Mouse (Mus musculus) hindbrain, embryonic 16.5 days (tissue): ENCODE measurements around the gene Rprd2. TPM values are rescaled to one million over a fixed set of nuclear protein-coding genes. Genes with fewer than 3 reads are reported as not detected.

Experiments
- ATAC-seq: fragments of 200-750 bp; cut with Nextera tagmentation; 2 replicates; pipeline ENCODE4 v1.8.0; 2017; ENCODE audit warnings: moderate TSS enrichment, moderate library complexity
- H3K27ac ChIP-seq: fragments of 300-500 bp; sonication (generic); 2 replicates; pipeline ENCODE4 v1.5.1; 2014; ENCODE audit warnings: low read depth, mild to moderate bottlenecking, control low read depth, low read length, moderate library complexity
- H3K27me3 ChIP-seq: fragments of 300-500 bp; sonication (generic); replicated peaks from 2 replicates; pipeline ENCODE4 v1.6.1; 2014; ENCODE audit warnings: low read length; ENCODE audit not compliant: control insufficient read depth, insufficient read depth
- H3K36me3 ChIP-seq: fragments of 300-500 bp; sonication (generic); 2 replicates; pipeline ENCODE4 v1.6.1; 2014; ENCODE audit warnings: mild to moderate bottlenecking, low read length, moderate library complexity, mixed read lengths; ENCODE audit not compliant: control insufficient read depth, insufficient read depth
- H3K4me1 ChIP-seq: fragments of 300-500 bp; sonication (generic); 2 replicates; pipeline ENCODE4 v1.6.1; 2014; ENCODE audit warnings: low read depth, low read length; ENCODE audit not compliant: control insufficient read depth, insufficient read depth
- H3K4me2 ChIP-seq: fragments of 300-500 bp; sonication (generic); 2 replicates; pipeline ENCODE4 v1.6.1; 2014; ENCODE audit warnings: mild to moderate bottlenecking, low read length, control low read depth, moderate library complexity
- H3K4me3 ChIP-seq: fragments of 300-500 bp; sonication (generic); 2 replicates; pipeline ENCODE4 v1.5.1; 2014; ENCODE audit warnings: mild to moderate bottlenecking, low read length, control low read depth, moderate library complexity
- H3K9ac ChIP-seq: fragments of 300-500 bp; sonication (generic); 2 replicates; pipeline ENCODE4 v1.6.1; 2014; ENCODE audit warnings: low read depth, mild to moderate bottlenecking, control low read depth, low read length, moderate library complexity
- H3K9me3 ChIP-seq: fragments of 300-500 bp; sonication (generic); 2 replicates; pipeline ENCODE4 v1.6.1; 2014; ENCODE audit warnings: mild to moderate bottlenecking, low read length, moderate library complexity; ENCODE audit not compliant: control insufficient read depth
- WGBS: fragments of 180-500 bp; shearing (Covaris S2); extraction: QIAGEN DNeasy Blood & Tissue Kit; methylation state at CpG from one replicate; pipeline ENCODE4 v1.1.7; 2014; 5-methylcytosine and 5-hydroxymethylcytosine counted together
- microRNA-seq: library from miRNA; unstranded; fragments of <30 nt; microRNA quantifications from one replicate; pipeline ENCODE4, GENCODE M21; 2017
- polyA plus RNA-seq: library from polyadenylated mRNA; unstranded; fragments of >200 nt; fragmentation: Nextera tagmentation; extraction: Ambion mirVana; gene quantifications from 2 replicates; pipeline ENCODE4 v1.2.1, GENCODE M21; 2015

The Rprd2 gene
- polyA plus RNA-seq, 1 experiment from 2014 or later, result 17.6 TPM

DNA sequence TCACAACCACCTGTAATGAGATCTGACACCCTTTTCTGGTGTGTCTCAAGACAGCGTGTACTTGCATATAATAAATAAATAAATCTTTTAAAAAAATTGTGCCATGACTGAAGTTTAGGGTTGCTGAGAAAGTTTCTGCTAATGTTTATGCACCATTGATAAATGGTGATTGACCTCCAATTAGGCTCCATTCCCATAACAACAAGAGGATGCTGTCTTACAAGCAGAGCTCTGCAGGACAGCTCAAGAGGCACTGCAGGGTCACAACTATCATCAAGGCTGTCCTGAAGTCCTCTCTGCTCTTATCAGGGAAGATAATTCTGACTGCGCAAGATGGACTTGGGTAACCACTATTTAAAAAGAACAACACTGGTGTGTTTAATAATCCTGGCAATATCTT is 100.5 kb downstream of the Rprd2 start:
- no peaks in the 10 kb centered on the region for H3K27me3 ChIP-seq
- H3K27ac ChIP-seq, result no peak overlapping the region
- ATAC-seq, result no peak
- no peak overlapping the region for H3K4me2 ChIP-seq
- 93% methylated on average over 2 of the region's 2 CpGs for WGBS
- no peaks in the 10 kb centered on the region for H3K9me3 ChIP-seq
- no peaks in the 10 kb centered on the region for H3K4me1 ChIP-seq
- no peak overlapping the region for H3K4me3 ChIP-seq
- H3K9ac ChIP-seq, result no peak overlapping the region
- no peaks in the 10 kb centered on the region for H3K36me3 ChIP-seq

DNA sequence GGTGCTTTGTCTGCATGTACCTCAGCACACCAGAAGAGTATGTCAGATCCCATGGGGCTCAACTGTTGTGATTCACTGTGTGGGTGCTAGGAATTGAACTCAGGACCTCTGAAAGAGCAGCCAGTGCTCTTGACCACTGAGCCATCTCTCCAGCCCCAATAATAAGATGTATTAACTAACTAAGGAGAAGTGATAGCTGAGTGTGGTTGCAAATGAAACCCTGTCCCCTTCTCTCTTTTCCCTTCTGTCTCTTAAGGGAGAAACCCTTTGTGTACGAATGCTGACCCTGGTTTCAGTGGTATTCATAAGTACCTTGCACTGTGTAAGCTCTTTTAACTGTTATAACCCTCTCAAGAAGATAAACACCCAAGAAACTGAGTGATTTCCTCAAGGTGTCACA is 102.6 kb downstream of the Rprd2 start:
- no peaks in the 10 kb centered on the region for H3K36me3 ChIP-seq
- H3K4me1 ChIP-seq, result no peaks in the 10 kb centered on the region
- no peak overlapping the region for H3K4me3 ChIP-seq
- no peak overlapping the region for H3K4me2 ChIP-seq
- no peak for ATAC-seq
- H3K9ac ChIP-seq, result no peak overlapping the region
- no peaks in the 10 kb centered on the region for H3K27me3 ChIP-seq
- H3K9me3 ChIP-seq, result no peaks in the 10 kb centered on the region
- no peak overlapping the region for H3K27ac ChIP-seq
- 77% methylated on average over 1 of the region's 1 CpGs for WGBS

Small RNA genes lying within 50 kb of the gene (microRNA-seq; reads per million reads assigned to microRNA genes)
- gene Mir7014, result not detected

Other genes starting within 250 kb of the Rprd2 start
- 25.6 and 28.2 TPM in 2 replicates for gene Golph3l, start 229.9 kb downstream of the Rprd2 start, polyA plus RNA-seq
- gene Ensa, start 193.9 kb downstream of the Rprd2 start, polyA plus RNA-seq, result 109 and 118 TPM in 2 replicates
- 20.2 and 39.4 TPM in 2 replicates for gene Mcl1, start 160.1 kb downstream of the Rprd2 start, polyA plus RNA-seq
- gene Adamtsl4, start 130.9 kb downstream of the Rprd2 start, polyA plus RNA-seq, result 1.4 and 2.4 TPM in 2 replicates
- gene Ecm1, start 79.3 kb downstream of the Rprd2 start, polyA plus RNA-seq, result 10.3 and 12.8 TPM in 2 replicates
- 50.1 and 50.8 TPM in 2 replicates for gene Tars2, start 58.7 kb downstream of the Rprd2 start, polyA plus RNA-seq
- 30.8 and 35.6 TPM in 2 replicates for gene Prpf3, start 37.0 kb upstream of the Rprd2 start, polyA plus RNA-seq
- 251 and 276 TPM in 2 replicates for gene Mrps21, start 52.7 kb upstream of the Rprd2 start, polyA plus RNA-seq
- 5.1 and 6.1 TPM in 2 replicates for gene Ciart, start 63.4 kb upstream of the Rprd2 start, polyA plus RNA-seq
- gene BC028528, start 73.1 kb upstream of the Rprd2 start, polyA plus RNA-seq, result 17.2 and 21.4 TPM in 2 replicates
- 30.1 and 31.8 TPM in 2 replicates for gene Aph1a, start 75.1 kb upstream of the Rprd2 start, polyA plus RNA-seq
- gene Car14, start 85.8 kb upstream of the Rprd2 start, polyA plus RNA-seq, result 16.1 and 16.9 TPM in 2 replicates
- gene Anp32e, start 110.4 kb upstream of the Rprd2 start, polyA plus RNA-seq, result 110 and 118 TPM in 2 replicates
- 27.7 and 41.3 TPM in 2 replicates for gene Plekho1, start 177.1 kb upstream of the Rprd2 start, polyA plus RNA-seq
- 58.7 and 60.8 TPM in 2 replicates for gene Vps45, start 239.6 kb upstream of the Rprd2 start, polyA plus RNA-seq